Mouse (Mus musculus) bone marrow macrophage, adult 2 months (primary cell): ENCODE measurements around the gene Serpina3n.

Experiments used
- CTCF ChIP-seq: IDR thresholded peaks from 2 replicates; pipeline ENCODE4 v1.5.1; 2012; ENCODE audit warnings: low read depth, mild to moderate bottlenecking, low read length, moderate library complexity
- POLR2A ChIP-seq: IDR thresholded peaks from 2 replicates; pipeline ENCODE4 v1.6.1; 2012; ENCODE audit warnings: mild to moderate bottlenecking, low read depth, low read length, borderline replicate concordance

DNA sequence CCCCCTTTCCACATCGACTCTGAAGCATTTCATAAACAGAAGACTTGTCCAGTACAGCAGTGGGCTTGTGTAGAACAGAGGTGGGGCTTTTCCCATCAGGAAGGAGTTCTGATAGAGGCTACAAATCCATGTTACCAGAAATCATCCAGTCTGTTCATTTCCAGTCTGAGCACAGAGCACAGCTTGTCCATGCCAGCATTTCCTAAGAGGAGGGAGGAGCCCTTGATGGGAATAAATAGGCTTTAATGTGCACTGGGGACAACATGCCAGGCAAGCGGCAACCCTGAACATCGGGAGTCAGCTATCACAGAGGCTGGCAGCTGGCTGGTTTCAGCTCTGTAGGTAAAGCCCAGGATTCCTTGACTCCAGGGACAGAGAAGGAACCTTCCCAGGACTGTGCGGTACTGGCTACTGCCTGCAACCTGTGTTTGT lies at the start of gene Serpina3n:
- TF ChIP-seq CTCF (no peak), POLR2A (no peak)
